In genomic region chr9:112217161-112217560, GRCm38 (mm10) we compare ENCODE assay signal across 20 mouse cellular contexts. TPM values are rescaled to one million over a fixed set of nuclear protein-coding genes. Genes with fewer than 3 reads are reported as not detected.
DNase-seq lines count a peak whose midpoint lies in the region; ATAC-seq and TF ChIP-seq lines count a peak whose summit lies in the region.
"Had no signal": no experiment of that assay in that cellular context is flagged by ENCODE, and none has a peak within 500 bp of the region (broad histone marks: within the 10 kb centered on the region; RNA-seq: fewer than 3 reads in every experiment).

No protein-coding gene starts in this region.

- DNase-seq in heart, postnatal 0 days (ENCODE audit: low spot score): no peak
- DNase-seq in heart, adult 9 months (ENCODE audit: low spot score in 2 of 2): no peak
- DNase-seq in thymus, adult 18-20 months: peak; percentile 73 to 89
- DNase-seq in thymus, postnatal 4 days: peak; percentile 78
- DNase-seq in hindbrain, embryonic 14.5 days (ENCODE audit: low spot score): no peak
- no peak for DNase-seq in embryo, embryonic 11 days
- DNase-seq: adrenal gland, adult 2 months; B cell, adult 2 months; cerebellum, adult 9-10 months; heart, adult 11 months; layer of hippocampus, postnatal 36 days; lung, postnatal 10 days; spleen, adult 18-20 months had no signal

- H3K27ac ChIP-seq in heart, postnatal 0 days (ENCODE audit: low read depth): peak overlapping the region; percentile 25; the same call in 1 of the 2 replicates
- no peak overlapping the region for H3K27ac ChIP-seq in hindbrain, embryonic 14.5 days
- H3K27ac ChIP-seq: hindbrain, embryonic 12.5 days; kidney, embryonic 15.5 days; limb, embryonic 15.5 days; midbrain, embryonic 13.5 days; neural tube, embryonic 13.5 days had no signal

- H3K4me3 ChIP-seq in heart, postnatal 0 days (ENCODE audit: low read depth, low read length): peak overlapping the region; percentile 10; the same call in 1 of the 2 replicates
- H3K4me3 ChIP-seq in hindbrain, embryonic 14.5 days (replicated peaks; ENCODE audit: low read length): no peak overlapping the region
- H3K4me3 ChIP-seq: hindbrain, embryonic 12.5 days; kidney, embryonic 15.5 days; limb, embryonic 15.5 days; midbrain, embryonic 13.5 days; neural tube, embryonic 13.5 days had no signal

- TF ChIP-seq EP300 in heart, postnatal 0 days (IDR thresholded peaks at IDR 0.05; ENCODE audit: low read depth): no peak

- no peak overlapping the region for H3K9ac ChIP-seq in heart, postnatal 0 days (replicated peaks; ENCODE audit: low read depth, low read length)
- no peak overlapping the region for H3K9ac ChIP-seq in hindbrain, embryonic 14.5 days
- H3K9ac ChIP-seq: hindbrain, embryonic 12.5 days; kidney, embryonic 15.5 days; limb, embryonic 15.5 days; midbrain, embryonic 13.5 days; neural tube, embryonic 13.5 days had no signal

- TF ChIP-seq CTCF in heart, postnatal 0 days (IDR thresholded peaks at IDR 0.05; ENCODE audit: low read depth): no peak

- no peak overlapping the region for H3K4me2 ChIP-seq in heart, postnatal 0 days (ENCODE audit: low read depth, low read length)
- no peak overlapping the region for H3K4me2 ChIP-seq in hindbrain, embryonic 14.5 days (replicated peaks)
- H3K4me2 ChIP-seq: hindbrain, embryonic 12.5 days; kidney, embryonic 15.5 days; limb, embryonic 15.5 days; midbrain, embryonic 13.5 days; neural tube, embryonic 13.5 days had no signal

- H3K36me3 ChIP-seq in heart, postnatal 0 days (replicated peaks; ENCODE audit: control insufficient read depth, insufficient read depth, low read length): no peaks in the 10 kb centered on the region
- peaks cover 5% of the 10 kb centered on the region; the same call in 1 of the 2 replicates for H3K36me3 ChIP-seq in hindbrain, embryonic 14.5 days (replicated peaks; ENCODE audit: control insufficient read depth, insufficient read depth)
- H3K36me3 ChIP-seq: hindbrain, embryonic 12.5 days; kidney, embryonic 15.5 days; limb, embryonic 15.5 days; midbrain, embryonic 13.5 days had no signal

- no peak for ATAC-seq in heart, postnatal 0 days (ENCODE audit: insufficient read depth, low read depth)
- ATAC-seq in common myeloid progenitor, adult 5-6 weeks (replicated peaks; ENCODE audit: low read depth, poor library complexity, severe bottlenecking): 0 out of 2 replicates have a peak, but pooled peaks have one; percentile 12
- ATAC-seq in hindbrain, embryonic 14.5 days (ENCODE audit: low FRiP score): no peak
- ATAC-seq: forebrain, embryonic 16.5 days; midbrain, embryonic 13.5 days had no signal

- H3K4me1 ChIP-seq in heart, postnatal 0 days (ENCODE audit: control insufficient read depth, insufficient read depth): no peaks in the 10 kb centered on the region
- H3K4me1 ChIP-seq in hindbrain, embryonic 14.5 days (replicated peaks; ENCODE audit: control insufficient read depth, insufficient read depth, low read length): no peaks in the 10 kb centered on the region
- H3K4me1 ChIP-seq: kidney, embryonic 15.5 days; midbrain, embryonic 13.5 days had no signal

- WGBS in heart, postnatal 0 days: 85% methylated on average over 4 of the region's 4 CpGs
- 83% methylated on average over 4 of the region's 4 CpGs for WGBS in hindbrain, embryonic 14.5 days

- no peaks in the 10 kb centered on the region for H3K27me3 ChIP-seq in heart, postnatal 0 days (ENCODE audit: control insufficient read depth, insufficient read depth, low read length)
- H3K27me3 ChIP-seq in hindbrain, embryonic 14.5 days (ENCODE audit: control insufficient read depth, insufficient read depth, low read length): no peaks in the 10 kb centered on the region
- H3K27me3 ChIP-seq: hindbrain, embryonic 12.5 days; limb, embryonic 15.5 days; midbrain, embryonic 13.5 days; neural tube, embryonic 13.5 days had no signal

- no peaks in the 10 kb centered on the region for H3K9me3 ChIP-seq in heart, postnatal 0 days (replicated peaks; ENCODE audit: control insufficient read depth, low read length)
- no peaks in the 10 kb centered on the region for H3K9me3 ChIP-seq in hindbrain, embryonic 14.5 days (ENCODE audit: control insufficient read depth, low read length)
- H3K9me3 ChIP-seq: hindbrain, embryonic 12.5 days; kidney, embryonic 15.5 days; limb, embryonic 15.5 days; midbrain, embryonic 13.5 days; neural tube, embryonic 13.5 days had no signal

RNA-seq across cellular contexts. Expression of gene Arpp21, which starts 18.6 kb away (rescaled TPM):
- total RNA-seq in heart, postnatal 0 days (2014; rRNA removed; ENCODE audit: low replicate concordance): 0.99 and 7.7 TPM in 2 replicates
- 2.5 and 2.7 TPM in 2 replicates for polyA plus RNA-seq in heart, postnatal 0 days (2015; fragmentation: Nextera tagmentation; extraction: Ambion mirVana)
- 3.5 and 3.7 TPM in 2 replicates for total RNA-seq in common myeloid progenitor, adult 5-6 weeks (2017)
- 29.1 and 40.8 TPM in 2 replicates for polyA plus RNA-seq in hindbrain, embryonic 14.5 days (2014; fragmentation: Nextera tagmentation; extraction: Ambion mirVana)

Comparison
In these comparisons a context has a peak if more than half of its experiments do, and no peak if none do; other contexts are left out.
1. DNase-seq: peak in thymus, adult 18-20 months (2 of 2) and thymus, postnatal 4 days (single experiment); none in heart, postnatal 0 days (single experiment), heart, adult 9 months (0 of 2), hindbrain, embryonic 14.5 days (single experiment) and embryo, embryonic 11 days (single experiment).